Mouse (Mus musculus): ENCODE data around the gene Hexb. TPM values are rescaled to one million over a fixed set of nuclear protein-coding genes. Genes with fewer than 3 reads are reported as not detected.
"Not testable (repeated sequence)": the region's sequence is repeated elsewhere in the genome, so short reads cannot be mapped to it uniquely, and the experiment has no call there.

Gene Hexb
- polyA plus RNA-seq, 1 experiment from 2014 or later, result 46.5 TPM

- Histone ChIP-seq H3K36me3 (ENCODE audit: control insufficient read depth, insufficient read depth) (peaks cover 30% of the 10 kb centered on the region), H3K27ac (ENCODE audit: low read length) (no peak overlapping the region), H3K4me2 (ENCODE audit: low read depth, low read length) (no peak overlapping the region), H3K4me3 (ENCODE audit: low read length) (no peak overlapping the region), H3K9ac (ENCODE audit: low read length) (no peak overlapping the region), H3K27me3 (ENCODE audit: control insufficient read depth, insufficient read depth, low read length) (no peaks in the 10 kb centered on the region), H3K9me3 (replicated peaks; ENCODE audit: control insufficient read depth, low read length) (no peaks in the 10 kb centered on the region), H3K4me1 (ENCODE audit: control insufficient read depth, insufficient read depth, low read length) (peaks cover 6% of the 10 kb centered on the region)
- WGBS, result 77% methylated on average over 6 of the region's 6 CpGs
- ATAC-seq (replicated peaks; ENCODE audit: extremely low read depth, insufficient read depth, low FRiP score), result no peak
Observed at GRCm38 (mm10) chr13:97180113-97180828, 17.9 kb downstream of the Hexb start.

- H3K36me3 ChIP-seq (ENCODE audit: control insufficient read depth, insufficient read depth), result peaks cover 43% of the 10 kb centered on the region
- H3K4me3 ChIP-seq (ENCODE audit: low read length), result no peak overlapping the region
- no peak overlapping the region for H3K27ac ChIP-seq (ENCODE audit: low read length)
- H3K9me3 ChIP-seq (replicated peaks; ENCODE audit: control insufficient read depth, low read length), result no peaks in the 10 kb centered on the region
- H3K4me2 ChIP-seq (ENCODE audit: low read depth, low read length), result no peak overlapping the region
- H3K9ac ChIP-seq (ENCODE audit: low read length), result no peak overlapping the region
- H3K4me1 ChIP-seq (ENCODE audit: control insufficient read depth, insufficient read depth, low read length), result no peaks in the 10 kb centered on the region
- WGBS, result 76% methylated on average over 7 of the region's 7 CpGs
- no peak for ATAC-seq (replicated peaks; ENCODE audit: extremely low read depth, insufficient read depth, low FRiP score)
- no peaks in the 10 kb centered on the region for H3K27me3 ChIP-seq (ENCODE audit: control insufficient read depth, insufficient read depth, low read length)
Observed at GRCm38 (mm10) chr13:97178943-97179342, 19.2 kb downstream of the Hexb start.

- Histone ChIP-seq H3K27ac (ENCODE audit: low read length) (no peak overlapping the region), H3K9ac (ENCODE audit: low read length) (no peak overlapping the region), H3K4me3 (ENCODE audit: low read length) (no peak overlapping the region), H3K4me2 (ENCODE audit: low read depth, low read length) (no peak overlapping the region), H3K4me1 (ENCODE audit: control insufficient read depth, insufficient read depth, low read length) (no peaks in the 10 kb centered on the region), H3K36me3 (ENCODE audit: control insufficient read depth, insufficient read depth) (peaks cover 60% of the 10 kb centered on the region), H3K27me3 (ENCODE audit: control insufficient read depth, insufficient read depth, low read length) (no peaks in the 10 kb centered on the region), H3K9me3 (replicated peaks; ENCODE audit: control insufficient read depth, low read length) (no peaks in the 10 kb centered on the region)
- WGBS, result 92% methylated on average over 5 of the region's 5 CpGs
- no peak for ATAC-seq (replicated peaks; ENCODE audit: extremely low read depth, insufficient read depth, low FRiP score)
Observed at GRCm38 (mm10) chr13:97176731-97177130, 21.4 kb downstream of the Hexb start.

GRCm38 (mm10) chr13:97175520-97176264, 22.5 kb downstream of the Hexb start:
- Histone ChIP-seq H3K4me1 (ENCODE audit: control insufficient read depth, insufficient read depth, low read length) (no peaks in the 10 kb centered on the region), H3K27ac (ENCODE audit: low read length) (no peak overlapping the region), H3K27me3 (ENCODE audit: control insufficient read depth, insufficient read depth, low read length) (no peaks in the 10 kb centered on the region), H3K36me3 (ENCODE audit: control insufficient read depth, insufficient read depth) (peaks cover 60% of the 10 kb centered on the region), H3K9me3 (replicated peaks; ENCODE audit: control insufficient read depth, low read length) (no peaks in the 10 kb centered on the region), H3K4me3 (ENCODE audit: low read length) (no peak overlapping the region), H3K9ac (ENCODE audit: low read length) (no peak overlapping the region), H3K4me2 (ENCODE audit: low read depth, low read length) (no peak overlapping the region)
- WGBS, result 83% methylated on average over 10 of the region's 10 CpGs
- ATAC-seq (replicated peaks; ENCODE audit: extremely low read depth, insufficient read depth, low FRiP score), result no peak

- Histone ChIP-seq H3K27ac (ENCODE audit: low read length) (no peak overlapping the region), H3K27me3 (ENCODE audit: control insufficient read depth, insufficient read depth, low read length) (no peaks in the 10 kb centered on the region), H3K4me3 (ENCODE audit: low read length) (no peak overlapping the region), H3K4me1 (ENCODE audit: control insufficient read depth, insufficient read depth, low read length) (no peaks in the 10 kb centered on the region), H3K9me3 (replicated peaks; ENCODE audit: control insufficient read depth, low read length) (no peaks in the 10 kb centered on the region), H3K9ac (ENCODE audit: low read length) (no peak overlapping the region), H3K36me3 (ENCODE audit: control insufficient read depth, insufficient read depth) (peaks cover 32% of the 10 kb centered on the region), H3K4me2 (ENCODE audit: low read depth, low read length) (no peak overlapping the region)
- ATAC-seq (replicated peaks; ENCODE audit: extremely low read depth, insufficient read depth, low FRiP score), result no peak
- 59% methylated on average over 4 of the region's 4 CpGs for WGBS
Observed at GRCm38 (mm10) chr13:97145834-97146233, 52.3 kb downstream of the Hexb start.

GRCm38 (mm10) chr13:97142321-97142720, 55.8 kb downstream of the Hexb start:
- no peak overlapping the region for H3K9ac ChIP-seq (ENCODE audit: low read length)
- no peak overlapping the region for H3K27ac ChIP-seq (ENCODE audit: low read length)
- peaks cover 6% of the 10 kb centered on the region; the same call in 1 of the 2 replicates for H3K4me1 ChIP-seq (ENCODE audit: control insufficient read depth, insufficient read depth, low read length)
- WGBS, result 80% methylated on average over 7 of the region's 7 CpGs
- peaks cover 14% of the 10 kb centered on the region for H3K36me3 ChIP-seq (ENCODE audit: control insufficient read depth, insufficient read depth)
- no peaks in the 10 kb centered on the region for H3K9me3 ChIP-seq (replicated peaks; ENCODE audit: control insufficient read depth, low read length)
- no peak overlapping the region for H3K4me2 ChIP-seq (ENCODE audit: low read depth, low read length)
- H3K4me3 ChIP-seq (ENCODE audit: low read length), result no peak overlapping the region
- no peak for ATAC-seq (replicated peaks; ENCODE audit: extremely low read depth, insufficient read depth, low FRiP score)
- no peaks in the 10 kb centered on the region for H3K27me3 ChIP-seq (ENCODE audit: control insufficient read depth, insufficient read depth, low read length)

- H3K9me3 ChIP-seq (replicated peaks; ENCODE audit: control insufficient read depth, low read length); ATAC-seq (replicated peaks; ENCODE audit: extremely low read depth, insufficient read depth, low FRiP score); H3K27ac ChIP-seq (ENCODE audit: low read length); H3K36me3 ChIP-seq (ENCODE audit: control insufficient read depth, insufficient read depth); H3K4me1 ChIP-seq (ENCODE audit: control insufficient read depth, insufficient read depth, low read length); H3K27me3 ChIP-seq (ENCODE audit: control insufficient read depth, insufficient read depth, low read length): not testable (repeated sequence)
- peak overlapping the region; percentile 85 for H3K4me3 ChIP-seq (ENCODE audit: low read length)
- peak overlapping the region; percentile 95 for H3K9ac ChIP-seq (ENCODE audit: low read length)
- 34% methylated on average over 8 of the region's 8 CpGs for WGBS
- H3K4me2 ChIP-seq (ENCODE audit: low read depth, low read length), result peak overlapping the region; percentile 48
Observed at GRCm38 (mm10) chr13:97138404-97138931, 59.7 kb downstream of the Hexb start.

GRCm38 (mm10) chr13:97137466-97138400, 60.4 kb downstream of the Hexb start, which contains the start of the genes Gfm2 and Nsa2:
Gene Gfm2 (plus strand): TSS chr13:97137937.
Gene Nsa2 (minus strand): TSS chr13:97137937.
- H3K36me3 ChIP-seq (ENCODE audit: control insufficient read depth, insufficient read depth), result peaks cover 8% of the 10 kb centered on the region
- under 1% methylated on average over 57 of the region's 57 CpGs for WGBS
- H3K9ac ChIP-seq (ENCODE audit: low read length), result peak within 1 kb of the TSS; percentile 95
- no peaks in the 10 kb centered on the region for H3K27me3 ChIP-seq (ENCODE audit: control insufficient read depth, insufficient read depth, low read length)
- no peaks in the 10 kb centered on the region for H3K9me3 ChIP-seq (replicated peaks; ENCODE audit: control insufficient read depth, low read length)
- peak within 1 kb of the TSS; percentile 92 for H3K27ac ChIP-seq (ENCODE audit: low read length)
- ATAC-seq (replicated peaks; ENCODE audit: extremely low read depth, insufficient read depth, low FRiP score), result peak; percentile 95
- peak within 1 kb of the TSS; percentile 68 for H3K4me2 ChIP-seq (ENCODE audit: low read depth, low read length)
- H3K4me1 ChIP-seq (ENCODE audit: control insufficient read depth, insufficient read depth, low read length), result peaks cover 8% of the 10 kb centered on the region
- H3K4me3 ChIP-seq (ENCODE audit: low read length), result peak within 1 kb of the TSS; percentile 85
